Mouse (Mus musculus) left cerebral cortex, adult 2 months (tissue): Measurements from ENCODE around the gene Armc8. TPM values are rescaled to one million over a fixed set of nuclear protein-coding genes. Genes with fewer than 3 reads are reported as not detected.

ENCODE experiments used
- DNase-seq, 2 experiments: peaks; one replicate each; pipeline ENCODE4 v3.0.0; 2021 to 2022; ENCODE audit warnings: low spot score in 2 of 2, mixed read lengths in 1 of 2; ENCODE audit errors: extremely low spot score in 1 of 2
- H3K27ac ChIP-seq: fragments of 200-600 bp; 2 replicates; pipeline ENCODE4 v1.8.1; 2022
- H3K4me3 ChIP-seq: fragments of 200-600 bp; 2 replicates; pipeline ENCODE4 v1.8.1; 2022
- CTCF ChIP-seq: fragments of 200-600 bp; IDR thresholded peaks from 2 replicates; pipeline ENCODE4 v1.8.1; 2022; ENCODE audit warnings: antibody characterized with exemption, mild to moderate bottlenecking, moderate library complexity
- intact Hi-C: fragments of 180-260 bp; cut with DNase I; formaldehyde crosslinking; loops from one replicate; pipeline ENCODE4 v1.15.1; 2025
- total RNA-seq, 2 experiments: library from RNA; stranded (reverse); gene quantifications; 2 replicates each; pipeline ENCODE4 v1.2.3; 2021

The Armc8 gene
- total RNA-seq, 2 experiments from 2014 or later: 52.5 to 54.9 TPM

- Histone ChIP-seq H3K27ac (peak overlapping the region; percentile 97), H3K4me3 (no peak overlapping the region)
- DNase-seq: no peak
- intact Hi-C loops: no loop called here
- no peak for TF ChIP-seq CTCF
Measured at GRCm38 (mm10) chr9:99429845-99430244, 138.9 kb downstream of the Armc8 start.

GRCm38 (mm10) chr9:99428601-99429331, 139.9 kb downstream of the Armc8 start:
- intact Hi-C loops: no loop called here
- TF ChIP-seq CTCF: no peak
- Histone ChIP-seq H3K4me3 (peak overlapping the region; percentile 11; the same call in 1 of the 2 replicates), H3K27ac (peak overlapping the region; percentile 97)
- peak in 1 of 2 experiments; percentile 58 for DNase-seq

Other genes starting within 250 kb of the Armc8 start
- gene Esyt3, start 210.3 kb downstream of the Armc8 start, total RNA-seq: 1 to 10 TPM; 1.7 to 2.1 TPM
- 100 to 1,000 TPM; 166 TPM for gene Mras, start 131.5 kb downstream of the Armc8 start, total RNA-seq
- not detected for gene Nme9, start 117.4 kb downstream of the Armc8 start, total RNA-seq
- 10 to 100 TPM; 14.2 to 15.9 TPM for gene Dbr1, start 6.9 kb upstream of the Armc8 start, total RNA-seq
- under 1 TPM in 1 of 2 experiments, not detected in 1; 0.21 TPM for gene A4gnt, start 43.6 kb upstream of the Armc8 start, total RNA-seq
- gene Dzip1l, start 60.6 kb upstream of the Armc8 start, total RNA-seq: 10 to 100 TPM; 32.4 to 33.8 TPM
- not detected for gene Cldn18, start 148.4 kb upstream of the Armc8 start, total RNA-seq